Mouse (Mus musculus): ENCODE data around the gene Olfr504.
"Not testable (repeated sequence)": the region's sequence is repeated elsewhere in the genome, so short reads cannot be mapped to it uniquely, and the experiment has no call there.

Gene Olfr504

GRCm38 (mm10) chr7:108565693-108566092, at the start of gene Olfr504:
Olfr504 (minus strand) TSS chr7:108565793.
- no peak for DNase-seq

- DNase-seq: no peak
Measured at GRCm38 (mm10) chr7:108614110-108614509, 48.5 kb upstream of the Olfr504 start.

- DNase-seq: no peak
Measured at GRCm38 (mm10) chr7:108610487-108610886, 44.9 kb upstream of the Olfr504 start, which contains the start of gene Olfr506. Olfr506 (plus strand) TSS chr7:108610787.

- DNase-seq: not testable (repeated sequence)
Measured at GRCm38 (mm10) chr7:108601916-108602315, 36.3 kb upstream of the Olfr504 start.

GRCm38 (mm10) chr7:108589797-108590196, 24.2 kb upstream of the Olfr504 start:
- DNase-seq: no peak

- DNase-seq: not testable (repeated sequence)
Measured at GRCm38 (mm10) chr7:108544227-108544626, 21.4 kb downstream of the Olfr504 start, which contains the start of gene Olfr503. Olfr503 (plus strand) TSS chr7:108544527.

- no peak for DNase-seq
Measured at GRCm38 (mm10) chr7:108542416-108542815, 23.2 kb downstream of the Olfr504 start.

GRCm38 (mm10) chr7:108524965-108525364, 40.6 kb downstream of the Olfr504 start, which contains the start of gene Olfr502:
Olfr502 (minus strand) TSS chr7:108525065.
- DNase-seq: no peak

All from kidney, adult 9 months (tissue).